Mouse (Mus musculus) thymus, adult 2 months (tissue): ENCODE results near the gene Pias1.

ENCODE experiments used
- CTCF ChIP-seq: fragments of 200-500 bp; IDR thresholded peaks from 2 replicates; pipeline ENCODE4 v1.5.1; 2012; ENCODE audit warnings: mild to moderate bottlenecking, control low read depth, low read length, moderate library complexity, borderline replicate concordance; ENCODE audit not compliant: control insufficient read depth, poor library complexity, insufficient read depth; ENCODE audit errors: extremely low read depth
- POLR2A ChIP-seq: fragments of 200-500 bp; IDR thresholded peaks from 2 replicates; pipeline ENCODE4 v1.6.1; 2012; ENCODE audit warnings: mild to moderate bottlenecking, low read length, control low read depth, moderate library complexity; ENCODE audit not compliant: control insufficient read depth, poor library complexity, insufficient read depth; ENCODE audit errors: extremely low read depth

GRCm38 (mm10) chr9:62952713-62953112, 35.0 kb downstream of the Pias1 start:
- TF ChIP-seq CTCF (no peak), POLR2A (no peak)
